In the genomic region with DNA sequence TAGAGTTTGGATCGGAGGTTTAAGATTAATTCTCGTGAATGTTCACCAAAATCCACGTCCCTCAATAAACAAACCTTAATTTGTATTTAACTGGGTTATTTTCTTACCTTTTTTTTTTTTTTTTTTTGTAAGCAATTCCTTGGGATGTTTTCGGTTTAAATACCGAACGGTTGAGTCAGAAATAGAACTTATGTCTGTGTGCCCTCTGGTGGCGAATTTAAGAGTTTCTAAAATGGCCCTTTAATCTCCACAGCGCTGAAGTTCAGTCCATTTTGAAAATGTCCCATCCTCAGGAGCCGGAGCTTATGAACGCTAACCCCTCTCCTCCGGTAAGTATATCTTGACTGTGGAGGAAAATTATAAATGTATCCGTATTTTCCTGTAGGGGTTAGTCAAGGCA, we compare ENCODE assay signal across 8 mouse cellular contexts.
DNase-seq lines count a peak whose midpoint lies in the region; ATAC-seq lines count a peak whose summit lies in the region.

No protein-coding gene starts in this region.

- H3K4me2 ChIP-seq in heart, embryonic 16.5 days (ENCODE audit: low read depth, low read length), result peak overlapping the region; percentile 67

- WGBS in heart, embryonic 16.5 days, result 6% methylated on average over 12 of the region's 12 CpGs

- peaks cover 16% of the 10 kb centered on the region for H3K4me1 ChIP-seq in heart, embryonic 16.5 days (ENCODE audit: control insufficient read depth, insufficient read depth, low read length)

- ATAC-seq in heart, embryonic 16.5 days (replicated peaks; ENCODE audit: extremely low read depth, insufficient read depth, low FRiP score), result no peak

- no peaks in the 10 kb centered on the region for H3K9me3 ChIP-seq in heart, embryonic 16.5 days (replicated peaks; ENCODE audit: control insufficient read depth, low read length)

- peak overlapping the region; percentile 89 for H3K4me3 ChIP-seq in heart, embryonic 16.5 days (ENCODE audit: low read length)

- DNase-seq in adrenal gland, adult (ENCODE audit: inconsistent age in 2 of 2, low spot score in 1 of 2), result peak; percentile 51 to 91
- no peak for DNase-seq in adrenal gland, adult 18-20 months (ENCODE audit: low spot score in 2 of 2)
- DNase-seq in MN1 (ENCODE audit: low spot score), result peak; percentile 92
- peak; percentile 91 for DNase-seq in embryo, embryonic 10.5 days (ENCODE audit: low spot score)
- peak; percentile 65 to 75 for DNase-seq in kidney, postnatal 36 days
- peak; percentile 82 for DNase-seq in lung, postnatal 10 days
- peak; percentile 33 for DNase-seq in right cerebral cortex, postnatal 25 days

- H3K27me3 ChIP-seq in heart, embryonic 16.5 days (ENCODE audit: control insufficient read depth, insufficient read depth, low read length), result no peaks in the 10 kb centered on the region; the same call in 1 of the 2 replicates

- H3K36me3 ChIP-seq in heart, embryonic 16.5 days (ENCODE audit: control insufficient read depth, insufficient read depth), result peaks cover 17% of the 10 kb centered on the region

- peak overlapping the region; percentile 78 for H3K9ac ChIP-seq in heart, embryonic 16.5 days (ENCODE audit: low read length)

- H3K27ac ChIP-seq in heart, embryonic 16.5 days (ENCODE audit: low read length), result no peak overlapping the region

Comparison
In these comparisons a context has a peak if more than half of its experiments do, and no peak if none do; other contexts are left out.
1. DNase-seq: peak in adrenal gland, adult (2 of 2), MN1 (single experiment), embryo, embryonic 10.5 days (single experiment), kidney, postnatal 36 days (2 of 2), lung, postnatal 10 days (single experiment) and right cerebral cortex, postnatal 25 days (single experiment); none in adrenal gland, adult 18-20 months (0 of 2).